Mouse (Mus musculus) brown adipose tissue, adult 24 weeks (tissue): ENCODE data around the gene Jaml. TPM values are rescaled to one million over a fixed set of nuclear protein-coding genes. Genes with fewer than 3 reads are reported as not detected.

ENCODE experiments used
- polyA plus RNA-seq: library from polyadenylated mRNA; stranded (reverse); fragments of >200 nt; gene quantifications from 2 replicates; pipeline ENCODE4 v1.2.4, GENCODE M21; 2012; ENCODE audit not compliant: missing spikeins, insufficient read depth, insufficient read length

Jaml gene
- polyA plus RNA-seq, 1 experiment = not detected

Other genes starting within 250 kb of the Jaml start
- 7.0 and 7.3 TPM in 2 replicates for gene Kmt2a, start 197.9 kb upstream of the Jaml start, polyA plus RNA-seq
- 2,562 and 2,957 TPM in 2 replicates for gene Atp5l, start 158.4 kb upstream of the Jaml start, polyA plus RNA-seq
- 36.6 and 40.7 TPM in 2 replicates for gene Ube4a, start 113.6 kb upstream of the Jaml start, polyA plus RNA-seq
- gene Cd3g, start 98.8 kb upstream of the Jaml start, polyA plus RNA-seq = 1.5 TPM in 1 of 2 replicates, not detected in the other
- not detected in 2 replicates for gene Cd3d, start 97.4 kb upstream of the Jaml start, polyA plus RNA-seq
- not detected in 2 replicates for gene Cd3e, start 69.6 kb upstream of the Jaml start, polyA plus RNA-seq
- gene Mpzl2, start 39.4 kb upstream of the Jaml start, polyA plus RNA-seq = 36.3 and 57.0 TPM in 2 replicates
- 2.8 and 4.4 TPM in 2 replicates for gene Mpzl3, start 24.0 kb upstream of the Jaml start, polyA plus RNA-seq
- gene Scn2b, start 38.6 kb downstream of the Jaml start, polyA plus RNA-seq = not detected in 2 replicates
- 1.9 and 3.5 TPM in 2 replicates for gene Scn4b, start 59.2 kb downstream of the Jaml start, polyA plus RNA-seq
- gene BC049352, start 102.8 kb downstream of the Jaml start, polyA plus RNA-seq = 1.7 and 8.6 TPM in 2 replicates
- not detected in 2 replicates for gene Tmprss4, start 124.9 kb downstream of the Jaml start, polyA plus RNA-seq
- gene Il10ra, start 190.0 kb downstream of the Jaml start, polyA plus RNA-seq = 1.8 TPM in 2 replicates
- not detected in 2 replicates for gene Tmprss13, start 239.9 kb downstream of the Jaml start, polyA plus RNA-seq